Mouse (Mus musculus) limb, embryonic 12.5 days (tissue): Measurements from ENCODE around the gene Pigf. TPM values are rescaled to one million over a fixed set of nuclear protein-coding genes. Genes with fewer than 3 reads are reported as not detected.

ENCODE experiments used
- ATAC-seq: fragments of 200-750 bp; cut with Nextera tagmentation; 2 replicates; pipeline ENCODE4 v1.8.0; 2017; ENCODE audit warnings: low read depth, moderate TSS enrichment; ENCODE audit not compliant: insufficient number of reproducible peaks, insufficient read depth, low FRiP score, low TSS enrichment
- H3K27ac ChIP-seq: fragments of 300-500 bp; sonication (generic); 2 replicates; pipeline ENCODE4 v1.5.1; 2016; ENCODE audit warnings: mild to moderate bottlenecking, moderate library complexity
- H3K27me3 ChIP-seq: fragments of 300-500 bp; sonication (generic); 2 replicates; pipeline ENCODE4 v1.6.1; 2016; ENCODE audit warnings: mild to moderate bottlenecking, moderate library complexity
- H3K36me3 ChIP-seq: fragments of 300-500 bp; sonication (generic); 2 replicates; pipeline ENCODE4 v1.6.1; 2016; ENCODE audit warnings: mild to moderate bottlenecking, moderate library complexity
- H3K4me1 ChIP-seq: fragments of 300-500 bp; sonication (generic); replicated peaks from 2 replicates; pipeline ENCODE4 v1.6.1; 2016
- H3K4me2 ChIP-seq: fragments of 300-500 bp; sonication (generic); 2 replicates; pipeline ENCODE4 v1.6.1; 2016; ENCODE audit warnings: mild to moderate bottlenecking, moderate library complexity
- H3K4me3 ChIP-seq: fragments of 300-500 bp; sonication (generic); replicated peaks from 2 replicates; pipeline ENCODE4 v1.5.1; 2016; ENCODE audit warnings: mild to moderate bottlenecking
- H3K9ac ChIP-seq: fragments of 300-500 bp; sonication (generic); replicated peaks from 2 replicates; pipeline ENCODE4 v1.6.1; 2016; ENCODE audit warnings: mild to moderate bottlenecking, moderate library complexity
- H3K9me3 ChIP-seq: fragments of 300-500 bp; sonication (generic); 2 replicates; pipeline ENCODE4 v1.6.1; 2016; ENCODE audit warnings: mild to moderate bottlenecking, moderate library complexity
- WGBS: fragments of 180-500 bp; shearing (Covaris S2); methylation state at CpG from one replicate; pipeline ENCODE4 v1.1.7; 2016; 5-methylcytosine and 5-hydroxymethylcytosine counted together
- polyA plus RNA-seq: library from polyadenylated mRNA; unstranded; fragments of >200 nt; fragmentation: Nextera tagmentation; extraction: Ambion mirVana; gene quantifications from 2 replicates; pipeline ENCODE4 v1.2.1, GENCODE M21; 2016

Gene Pigf
- polyA plus RNA-seq, 1 experiment from 2014 or later, result 39.6 TPM

- peaks cover 17% of the 10 kb centered on the region for H3K4me1 ChIP-seq
- H3K27ac ChIP-seq, result no peak overlapping the region
- H3K9me3 ChIP-seq, result no peaks in the 10 kb centered on the region
- peak overlapping the region; percentile 69 for H3K9ac ChIP-seq
- ATAC-seq, result peak; percentile 79; the same call in 1 of the 2 replicates
- under 1% methylated on average over 55 of the region's 55 CpGs for WGBS
- peak overlapping the region; percentile 78 for H3K4me2 ChIP-seq
- H3K27me3 ChIP-seq, result no peaks in the 10 kb centered on the region
- H3K36me3 ChIP-seq, result peaks cover 26% of the 10 kb centered on the region
- peak overlapping the region; percentile 74 for H3K4me3 ChIP-seq
These were observed 539 bp downstream of the Pigf start for GRCm38 (mm10) chr17:87024491-87025242.

GRCm38 (mm10) chr17:87019692-87020091 is 5.5 kb downstream of the Pigf start:
- no peak overlapping the region for H3K27ac ChIP-seq
- H3K4me3 ChIP-seq, result no peak overlapping the region
- H3K27me3 ChIP-seq, result no peaks in the 10 kb centered on the region
- peaks cover 8% of the 10 kb centered on the region for H3K4me1 ChIP-seq
- peaks cover 33% of the 10 kb centered on the region for H3K36me3 ChIP-seq
- no peak for ATAC-seq
- WGBS, result 93% methylated on average over 5 of the region's 5 CpGs
- H3K9ac ChIP-seq, result no peak overlapping the region
- H3K4me2 ChIP-seq, result no peak overlapping the region
- H3K9me3 ChIP-seq, result 0 out of 2 replicates have a peak, but pooled peaks cover 2% of the 10 kb centered on the region

GRCm38 (mm10) chr17:87011301-87012019 is 13.7 kb downstream of the Pigf start:
- Histone ChIP-seq H3K4me2 (no peak overlapping the region), H3K9me3 (0 out of 2 replicates have a peak, but pooled peaks cover 2% of the 10 kb centered on the region), H3K27me3 (no peaks in the 10 kb centered on the region), H3K4me3 (no peak overlapping the region), H3K36me3 (peaks cover 26% of the 10 kb centered on the region), H3K4me1 (no peaks in the 10 kb centered on the region), H3K27ac (no peak overlapping the region), H3K9ac (no peak overlapping the region)
- ATAC-seq, result no peak
- 91% methylated on average over 13 of the region's 13 CpGs for WGBS

- H3K36me3 ChIP-seq, result peaks cover 23% of the 10 kb centered on the region
- WGBS, result 88% methylated on average over 3 of the region's 3 CpGs
- ATAC-seq, result no peak
- H3K4me2 ChIP-seq, result no peak overlapping the region
- H3K9ac ChIP-seq, result no peak overlapping the region
- H3K4me3 ChIP-seq, result no peak overlapping the region
- H3K27ac ChIP-seq, result no peak overlapping the region
- H3K9me3 ChIP-seq, result no peaks in the 10 kb centered on the region
- H3K4me1 ChIP-seq, result no peaks in the 10 kb centered on the region
- H3K27me3 ChIP-seq, result no peaks in the 10 kb centered on the region
These were observed 16.3 kb downstream of the Pigf start for GRCm38 (mm10) chr17:87008950-87009349.

GRCm38 (mm10) chr17:86997323-86997722 is 27.9 kb downstream of the Pigf start:
- Histone ChIP-seq H3K4me3 (no peak overlapping the region), H3K4me1 (no peaks in the 10 kb centered on the region), H3K4me2 (no peak overlapping the region), H3K27ac (no peak overlapping the region), H3K9ac (no peak overlapping the region), H3K27me3 (no peaks in the 10 kb centered on the region), H3K36me3 (peaks cover 41% of the 10 kb centered on the region), H3K9me3 (no peaks in the 10 kb centered on the region)
- no peak for ATAC-seq
- 92% methylated on average over 6 of the region's 6 CpGs for WGBS

- Histone ChIP-seq H3K4me3 (no peak overlapping the region), H3K9me3 (no peaks in the 10 kb centered on the region), H3K9ac (0 out of 2 replicates have a peak overlapping the region, but pooled peaks have one; percentile 8), H3K4me1 (peaks cover 13% of the 10 kb centered on the region), H3K27ac (no peak overlapping the region), H3K36me3 (peaks cover 2% of the 10 kb centered on the region; the same call in 1 of the 2 replicates), H3K27me3 (no peaks in the 10 kb centered on the region), H3K4me2 (no peak overlapping the region)
- ATAC-seq, result no peak
- 84% methylated on average over 8 of the region's 8 CpGs for WGBS
These were observed 33.9 kb downstream of the Pigf start for GRCm38 (mm10) chr17:86991306-86991705.

- H3K9me3 ChIP-seq, result no peaks in the 10 kb centered on the region
- H3K27me3 ChIP-seq, result no peaks in the 10 kb centered on the region
- peaks cover 15% of the 10 kb centered on the region for H3K4me1 ChIP-seq
- ATAC-seq, result peak; percentile 49
- H3K27ac ChIP-seq, result peak overlapping the region; percentile 31; the same call in 1 of the 2 replicates
- H3K4me2 ChIP-seq, result no peak overlapping the region
- no peak overlapping the region for H3K9ac ChIP-seq
- peaks cover 1% of the 10 kb centered on the region; the same call in 1 of the 2 replicates for H3K36me3 ChIP-seq
- 79% methylated on average over 6 of the region's 6 CpGs for WGBS
- no peak overlapping the region for H3K4me3 ChIP-seq
These were observed 36.5 kb downstream of the Pigf start for GRCm38 (mm10) chr17:86988601-86989184.

GRCm38 (mm10) chr17:86988161-86988560 is 37.0 kb downstream of the Pigf start:
- Histone ChIP-seq H3K4me1 (peaks cover 15% of the 10 kb centered on the region), H3K9me3 (no peaks in the 10 kb centered on the region), H3K4me3 (no peak overlapping the region), H3K9ac (no peak overlapping the region), H3K27me3 (no peaks in the 10 kb centered on the region), H3K36me3 (peaks cover 6% of the 10 kb centered on the region), H3K4me2 (no peak overlapping the region), H3K27ac (0 out of 2 replicates have a peak overlapping the region, but pooled peaks have one; percentile 12)
- ATAC-seq, result 0 out of 2 replicates have a peak, but pooled peaks have one; percentile 54
- 88% methylated on average over 5 of the region's 5 CpGs for WGBS

GRCm38 (mm10) chr17:86986449-86987138 is 38.6 kb downstream of the Pigf start:
- Histone ChIP-seq H3K9me3 (no peaks in the 10 kb centered on the region), H3K36me3 (peaks cover 19% of the 10 kb centered on the region), H3K4me3 (no peak overlapping the region), H3K4me2 (0 out of 2 replicates have a peak overlapping the region, but pooled peaks have one; percentile 21), H3K9ac (no peak overlapping the region), H3K27me3 (no peaks in the 10 kb centered on the region), H3K4me1 (peaks cover 15% of the 10 kb centered on the region), H3K27ac (peak overlapping the region; percentile 31)
- ATAC-seq, result no peak
- WGBS, result 60% methylated on average over 17 of the region's 17 CpGs

GRCm38 (mm10) chr17:86982497-86982896 is 42.7 kb downstream of the Pigf start:
- H3K9ac ChIP-seq, result no peak overlapping the region
- H3K4me3 ChIP-seq, result no peak overlapping the region
- 71% methylated on average over 9 of the region's 9 CpGs for WGBS
- no peak for ATAC-seq
- H3K27ac ChIP-seq, result no peak overlapping the region
- no peaks in the 10 kb centered on the region for H3K9me3 ChIP-seq
- H3K4me2 ChIP-seq, result no peak overlapping the region
- peaks cover 50% of the 10 kb centered on the region for H3K36me3 ChIP-seq
- peaks cover 10% of the 10 kb centered on the region for H3K4me1 ChIP-seq
- no peaks in the 10 kb centered on the region for H3K27me3 ChIP-seq
